Mouse (Mus musculus): ENCODE measurements around the gene Tmem231. TPM values are rescaled to one million over a fixed set of nuclear protein-coding genes. Genes with fewer than 3 reads are reported as not detected.

Gene Tmem231
- polyA plus RNA-seq (2014; fragmentation: Nextera tagmentation; extraction: Ambion mirVana): 14.8 and 16.7 TPM in 2 replicates

GRCm38 (mm10) chr8:111933348-111934076 is at the start of gene Tmem231:
TSS of gene Tmem231 (minus strand) at chr8:111933881.
- under 1% methylated on average over 53 of the region's 53 CpGs for WGBS
- peak; percentile 99 for ATAC-seq (ENCODE audit: low FRiP score, low TSS enrichment)
- Histone ChIP-seq H3K9me3 (ENCODE audit: control insufficient read depth, low read length) (no peaks in the 10 kb centered on the region), H3K9ac (replicated peaks; ENCODE audit: low read length) (peak within 1 kb of the TSS; percentile 80), H3K36me3 (ENCODE audit: control insufficient read depth, insufficient read depth, low read length) (no peaks in the 10 kb centered on the region), H3K4me3 (replicated peaks; ENCODE audit: low read depth, low read length) (peak within 1 kb of the TSS; percentile 78), H3K4me1 (ENCODE audit: control insufficient read depth, insufficient read depth, low read length) (no peaks in the 10 kb centered on the region), H3K27ac (replicated peaks; ENCODE audit: low read depth, low read length) (peak within 1 kb of the TSS; percentile 93), H3K4me2 (ENCODE audit: low read length) (peak within 1 kb of the TSS; percentile 87), H3K27me3 (ENCODE audit: control insufficient read depth, insufficient read depth, low read length) (no peaks in the 10 kb centered on the region)
- DNase-seq: peak; percentile 96

- H3K36me3 ChIP-seq (ENCODE audit: control insufficient read depth, insufficient read depth, low read length): peaks cover 48% of the 10 kb centered on the region
- H3K9me3 ChIP-seq (ENCODE audit: control insufficient read depth, low read length): no peaks in the 10 kb centered on the region
- ATAC-seq (ENCODE audit: low FRiP score, low TSS enrichment) (no peak), DNase-seq (no peak)
- no peak overlapping the region for H3K27ac ChIP-seq (replicated peaks; ENCODE audit: low read depth, low read length)
- H3K27me3 ChIP-seq (ENCODE audit: control insufficient read depth, insufficient read depth, low read length): no peaks in the 10 kb centered on the region
- H3K4me2 ChIP-seq (ENCODE audit: low read length): no peak overlapping the region
- no peaks in the 10 kb centered on the region for H3K4me1 ChIP-seq (ENCODE audit: control insufficient read depth, insufficient read depth, low read length)
- H3K4me3 ChIP-seq (replicated peaks; ENCODE audit: low read depth, low read length): no peak overlapping the region
- 82% methylated on average over 7 of the region's 7 CpGs for WGBS
- H3K9ac ChIP-seq (replicated peaks; ENCODE audit: low read length): no peak overlapping the region
Measured at GRCm38 (mm10) chr8:111982116-111982515, 48.4 kb upstream of the Tmem231 start.

- Histone ChIP-seq H3K9ac (replicated peaks; ENCODE audit: low read length) (no peak overlapping the region), H3K4me3 (replicated peaks; ENCODE audit: low read depth, low read length) (no peak overlapping the region), H3K4me2 (ENCODE audit: low read length) (no peak overlapping the region), H3K36me3 (ENCODE audit: control insufficient read depth, insufficient read depth, low read length) (peaks cover 32% of the 10 kb centered on the region), H3K27ac (replicated peaks; ENCODE audit: low read depth, low read length) (no peak overlapping the region), H3K27me3 (ENCODE audit: control insufficient read depth, insufficient read depth, low read length) (no peaks in the 10 kb centered on the region), H3K4me1 (ENCODE audit: control insufficient read depth, insufficient read depth, low read length) (no peaks in the 10 kb centered on the region), H3K9me3 (ENCODE audit: control insufficient read depth, low read length) (no peaks in the 10 kb centered on the region)
- 86% methylated on average over 10 of the region's 10 CpGs for WGBS
- ATAC-seq (ENCODE audit: low FRiP score, low TSS enrichment): no peak
- peak; percentile 15 for DNase-seq
Measured at GRCm38 (mm10) chr8:111978147-111978546, 44.5 kb upstream of the Tmem231 start.

- Histone ChIP-seq H3K4me3 (replicated peaks; ENCODE audit: low read depth, low read length) (no peak overlapping the region), H3K4me2 (ENCODE audit: low read length) (no peak overlapping the region), H3K9me3 (ENCODE audit: control insufficient read depth, low read length) (no peaks in the 10 kb centered on the region), H3K36me3 (ENCODE audit: control insufficient read depth, insufficient read depth, low read length) (peaks cover 30% of the 10 kb centered on the region), H3K27ac (replicated peaks; ENCODE audit: low read depth, low read length) (no peak overlapping the region), H3K27me3 (ENCODE audit: control insufficient read depth, insufficient read depth, low read length) (no peaks in the 10 kb centered on the region), H3K4me1 (ENCODE audit: control insufficient read depth, insufficient read depth, low read length) (no peaks in the 10 kb centered on the region), H3K9ac (replicated peaks; ENCODE audit: low read length) (no peak overlapping the region)
- WGBS: 81% methylated on average over 2 of the region's 2 CpGs
- no peak for ATAC-seq (ENCODE audit: low FRiP score, low TSS enrichment)
- DNase-seq: no peak
Measured at GRCm38 (mm10) chr8:111976326-111976725, 42.6 kb upstream of the Tmem231 start.

GRCm38 (mm10) chr8:111975706-111976105 is 42.0 kb upstream of the Tmem231 start:
- H3K4me2 ChIP-seq (ENCODE audit: low read length): no peak overlapping the region
- ATAC-seq (ENCODE audit: low FRiP score, low TSS enrichment) (no peak), DNase-seq (no peak)
- 93% methylated on average over 2 of the region's 2 CpGs for WGBS
- no peak overlapping the region for H3K9ac ChIP-seq (replicated peaks; ENCODE audit: low read length)
- H3K9me3 ChIP-seq (ENCODE audit: control insufficient read depth, low read length): no peaks in the 10 kb centered on the region
- peaks cover 30% of the 10 kb centered on the region for H3K36me3 ChIP-seq (ENCODE audit: control insufficient read depth, insufficient read depth, low read length)
- H3K27me3 ChIP-seq (ENCODE audit: control insufficient read depth, insufficient read depth, low read length): no peaks in the 10 kb centered on the region
- no peak overlapping the region for H3K4me3 ChIP-seq (replicated peaks; ENCODE audit: low read depth, low read length)
- no peak overlapping the region for H3K27ac ChIP-seq (replicated peaks; ENCODE audit: low read depth, low read length)
- no peaks in the 10 kb centered on the region for H3K4me1 ChIP-seq (ENCODE audit: control insufficient read depth, insufficient read depth, low read length)

GRCm38 (mm10) chr8:111974138-111974537 is 40.5 kb upstream of the Tmem231 start:
- 97% methylated on average over 12 of the region's 12 CpGs for WGBS
- H3K36me3 ChIP-seq (ENCODE audit: control insufficient read depth, insufficient read depth, low read length): peaks cover 27% of the 10 kb centered on the region

GRCm38 (mm10) chr8:111968991-111969390 is 35.3 kb upstream of the Tmem231 start:
- Histone ChIP-seq H3K4me1 (ENCODE audit: control insufficient read depth, insufficient read depth, low read length) (no peaks in the 10 kb centered on the region), H3K27ac (replicated peaks; ENCODE audit: low read depth, low read length) (no peak overlapping the region), H3K4me2 (ENCODE audit: low read length) (no peak overlapping the region), H3K36me3 (ENCODE audit: control insufficient read depth, insufficient read depth, low read length) (peaks cover 9% of the 10 kb centered on the region), H3K9ac (replicated peaks; ENCODE audit: low read length) (no peak overlapping the region), H3K27me3 (ENCODE audit: control insufficient read depth, insufficient read depth, low read length) (no peaks in the 10 kb centered on the region), H3K9me3 (ENCODE audit: control insufficient read depth, low read length) (no peaks in the 10 kb centered on the region), H3K4me3 (replicated peaks; ENCODE audit: low read depth, low read length) (no peak overlapping the region)
- WGBS: 18% methylated on average over 5 of the region's 5 CpGs
- DNase-seq (no peak), ATAC-seq (ENCODE audit: low FRiP score, low TSS enrichment) (no peak)

More at GRCm38 (mm10) chr8:111974138-111974537, 40.5 kb upstream of the Tmem231 start:
- no peak overlapping the region for H3K4me3 ChIP-seq (replicated peaks; ENCODE audit: low read depth, low read length)
- H3K4me2 ChIP-seq (ENCODE audit: low read length): no peak overlapping the region
- H3K9me3 ChIP-seq (ENCODE audit: control insufficient read depth, low read length): no peaks in the 10 kb centered on the region
- no peaks in the 10 kb centered on the region for H3K27me3 ChIP-seq (ENCODE audit: control insufficient read depth, insufficient read depth, low read length)
- ATAC-seq (ENCODE audit: low FRiP score, low TSS enrichment) (no peak), DNase-seq (no peak)
- H3K4me1 ChIP-seq (ENCODE audit: control insufficient read depth, insufficient read depth, low read length): no peaks in the 10 kb centered on the region
- H3K27ac ChIP-seq (replicated peaks; ENCODE audit: low read depth, low read length): no peak overlapping the region
- no peak overlapping the region for H3K9ac ChIP-seq (replicated peaks; ENCODE audit: low read length)

GRCm38 (mm10) chr8:111968541-111968940 is 34.9 kb upstream of the Tmem231 start:
- DNase-seq (no peak), ATAC-seq (ENCODE audit: low FRiP score, low TSS enrichment) (no peak)
- 77% methylated on average over 10 of the region's 10 CpGs for WGBS
- no peak overlapping the region for H3K4me2 ChIP-seq (ENCODE audit: low read length)
- H3K27ac ChIP-seq (replicated peaks; ENCODE audit: low read depth, low read length): no peak overlapping the region
- H3K27me3 ChIP-seq (ENCODE audit: control insufficient read depth, insufficient read depth, low read length): no peaks in the 10 kb centered on the region
- no peak overlapping the region for H3K9ac ChIP-seq (replicated peaks; ENCODE audit: low read length)
- no peaks in the 10 kb centered on the region for H3K9me3 ChIP-seq (ENCODE audit: control insufficient read depth, low read length)
- H3K4me1 ChIP-seq (ENCODE audit: control insufficient read depth, insufficient read depth, low read length): no peaks in the 10 kb centered on the region
- H3K36me3 ChIP-seq (ENCODE audit: control insufficient read depth, insufficient read depth, low read length): peaks cover 9% of the 10 kb centered on the region; the same call in 1 of the 2 replicates
- no peak overlapping the region for H3K4me3 ChIP-seq (replicated peaks; ENCODE audit: low read depth, low read length)

GRCm38 (mm10) chr8:111967246-111967870 is 33.7 kb upstream of the Tmem231 start:
- peaks cover 9% of the 10 kb centered on the region; the same call in 1 of the 2 replicates for H3K36me3 ChIP-seq (ENCODE audit: control insufficient read depth, insufficient read depth, low read length)
- H3K27ac ChIP-seq (replicated peaks; ENCODE audit: low read depth, low read length): no peak overlapping the region
- DNase-seq (no peak), ATAC-seq (ENCODE audit: low FRiP score, low TSS enrichment) (no peak)
- 90% methylated on average over 5 of the region's 5 CpGs for WGBS
- H3K4me2 ChIP-seq (ENCODE audit: low read length): no peak overlapping the region
- H3K9me3 ChIP-seq (ENCODE audit: control insufficient read depth, low read length): no peaks in the 10 kb centered on the region
- H3K4me1 ChIP-seq (ENCODE audit: control insufficient read depth, insufficient read depth, low read length): no peaks in the 10 kb centered on the region
- no peak overlapping the region for H3K4me3 ChIP-seq (replicated peaks; ENCODE audit: low read depth, low read length)
- H3K9ac ChIP-seq (replicated peaks; ENCODE audit: low read length): no peak overlapping the region
- no peaks in the 10 kb centered on the region for H3K27me3 ChIP-seq (ENCODE audit: control insufficient read depth, insufficient read depth, low read length)
